Mouse (Mus musculus) liver, postnatal 0 days (tissue): ENCODE measurements around the gene Shc3. TPM values are rescaled to one million over a fixed set of nuclear protein-coding genes. Genes with fewer than 3 reads are reported as not detected.
A peak's percentile ranks its signal among the peaks of the same experiment; 100 is the strongest.

Experiments used
- ATAC-seq: fragments of 200-750 bp; cut with Nextera tagmentation; 2 replicates; pipeline ENCODE4 v1.8.0; 2017; ENCODE audit warnings: mild to moderate bottlenecking, moderate library complexity
- DNase-seq: peaks from one replicate; pipeline ENCODE4 v3.0.0-alpha.2; 2016
- H3K27ac ChIP-seq: fragments of 300-500 bp; sonication (generic); 2 replicates; pipeline ENCODE4 v1.5.1; 2014; ENCODE audit warnings: antibody characterized with exemption, moderate library complexity, mild to moderate bottlenecking, low read depth
- H3K27me3 ChIP-seq: fragments of 300-500 bp; sonication (generic); 2 replicates; pipeline ENCODE4 v1.6.1; 2014; ENCODE audit warnings: low read length, control low read depth, mixed read lengths; ENCODE audit not compliant: insufficient read depth
- H3K36me3 ChIP-seq: fragments of 300-500 bp; sonication (generic); replicated peaks from 2 replicates; pipeline ENCODE4 v1.6.1; 2014; ENCODE audit warnings: mild to moderate bottlenecking, control low read depth, low read length, moderate library complexity, mixed read lengths; ENCODE audit not compliant: insufficient read depth
- H3K4me1 ChIP-seq: fragments of 300-500 bp; sonication (generic); 2 replicates; pipeline ENCODE4 v1.6.1; 2014; ENCODE audit warnings: antibody characterized with exemption, mild to moderate bottlenecking, control low read depth; ENCODE audit not compliant: insufficient read depth
- H3K4me2 ChIP-seq: fragments of 300-500 bp; sonication (generic); 2 replicates; pipeline ENCODE4 v1.6.1; 2014; ENCODE audit warnings: low read depth, mild to moderate bottlenecking, low read length, moderate library complexity, mixed read lengths
- H3K4me3 ChIP-seq: fragments of 300-500 bp; sonication (generic); 2 replicates; pipeline ENCODE4 v1.5.1; 2014; ENCODE audit warnings: low read depth, low read length
- H3K9ac ChIP-seq: fragments of 300-500 bp; sonication (generic); replicated peaks from 2 replicates; pipeline ENCODE4 v1.6.1; 2014; ENCODE audit warnings: mild to moderate bottlenecking, moderate library complexity
- H3K9me3 ChIP-seq: fragments of 300-500 bp; sonication (generic); 2 replicates; pipeline ENCODE4 v1.6.1; 2016; ENCODE audit warnings: mild to moderate bottlenecking, control low read depth, low read length, mixed read lengths
- CTCF ChIP-seq: sonication (generic); IDR thresholded peaks from 2 replicates; pipeline ENCODE4 v1.5.1; 2016; ENCODE audit warnings: antibody characterized with exemption, low read depth
- EP300 ChIP-seq: IDR thresholded peaks from 2 replicates; pipeline ENCODE4 v1.6.1; 2016; ENCODE audit warnings: antibody characterized with exemption, low read depth, mild to moderate bottlenecking
- WGBS: fragments of 180-500 bp; shearing (Covaris S2); extraction: QIAGEN DNeasy Blood & Tissue Kit; methylation state at CpG from one replicate; pipeline ENCODE4 v1.1.7; 2014; ENCODE audit not compliant: insufficient replicate concordance; 5-methylcytosine and 5-hydroxymethylcytosine counted together
- polyA plus RNA-seq: library from polyadenylated mRNA; unstranded; fragments of >200 nt; fragmentation: Nextera tagmentation; extraction: Ambion mirVana; gene quantifications from 2 replicates; pipeline ENCODE4 v1.2.1, GENCODE M21; 2015

Gene Shc3
- polyA plus RNA-seq, 1 experiment from 2014 or later, result 0.07 TPM

- Histone ChIP-seq H3K4me2 (no peak overlapping the region), H3K9ac (no peak overlapping the region), H3K36me3 (no peaks in the 10 kb centered on the region), H3K4me3 (no peak overlapping the region), H3K27me3 (no peaks in the 10 kb centered on the region), H3K27ac (no peak overlapping the region), H3K4me1 (0 out of 2 replicates have a peak, but pooled peaks cover 2% of the 10 kb centered on the region), H3K9me3 (no peaks in the 10 kb centered on the region)
- DNase-seq (no peak), ATAC-seq (no peak)
- TF ChIP-seq EP300, result no peak
- no peak for TF ChIP-seq CTCF
- 64% methylated on average over 5 of the region's 5 CpGs for WGBS
Measured at GRCm38 (mm10) chr13:51611500-51611899, 42.3 kb upstream of the Shc3 start.

GRCm38 (mm10) chr13:51611060-51611459, 41.8 kb upstream of the Shc3 start:
- TF ChIP-seq CTCF, result no peak
- no peak for TF ChIP-seq EP300
- no peaks in the 10 kb centered on the region for H3K9me3 ChIP-seq
- WGBS, result 25% methylated on average over 9 of the region's 9 CpGs
- ATAC-seq, result no peak
- H3K9ac ChIP-seq, result no peak overlapping the region
- DNase-seq, result no peak
- H3K4me1 ChIP-seq, result 0 out of 2 replicates have a peak, but pooled peaks cover 2% of the 10 kb centered on the region
- no peak overlapping the region for H3K27ac ChIP-seq
- H3K4me2 ChIP-seq, result no peak overlapping the region
- H3K36me3 ChIP-seq, result no peaks in the 10 kb centered on the region
- H3K27me3 ChIP-seq, result no peaks in the 10 kb centered on the region
- no peak overlapping the region for H3K4me3 ChIP-seq

GRCm38 (mm10) chr13:51609231-51609630, 40.0 kb upstream of the Shc3 start:
- Histone ChIP-seq H3K27ac (no peak overlapping the region), H3K9ac (no peak overlapping the region), H3K9me3 (no peaks in the 10 kb centered on the region), H3K4me3 (no peak overlapping the region), H3K4me2 (no peak overlapping the region), H3K27me3 (no peaks in the 10 kb centered on the region), H3K36me3 (no peaks in the 10 kb centered on the region), H3K4me1 (0 out of 2 replicates have a peak, but pooled peaks cover 2% of the 10 kb centered on the region)
- 85% methylated on average over 7 of the region's 7 CpGs for WGBS
- DNase-seq, result no peak
- ATAC-seq, result no peak
- TF ChIP-seq CTCF (0 out of 2 replicates have a peak, but pooled peaks have one; percentile 8), EP300 (no peak)

- no peaks in the 10 kb centered on the region for H3K36me3 ChIP-seq
- no peak overlapping the region for H3K27ac ChIP-seq
- no peak overlapping the region for H3K4me2 ChIP-seq
- no peaks in the 10 kb centered on the region for H3K9me3 ChIP-seq
- no peaks in the 10 kb centered on the region for H3K4me1 ChIP-seq
- WGBS, result 41% methylated on average over 4 of the region's 4 CpGs
- DNase-seq (no peak), ATAC-seq (no peak)
- no peak overlapping the region for H3K9ac ChIP-seq
- no peaks in the 10 kb centered on the region for H3K27me3 ChIP-seq
- no peak overlapping the region for H3K4me3 ChIP-seq
- TF ChIP-seq EP300 (no peak), CTCF (no peak)
Measured at GRCm38 (mm10) chr13:51603894-51604244, 34.6 kb upstream of the Shc3 start.

GRCm38 (mm10) chr13:51603221-51603893, 34.1 kb upstream of the Shc3 start:
- ATAC-seq (no peak), DNase-seq (no peak)
- H3K9ac ChIP-seq, result no peak overlapping the region
- no peak for TF ChIP-seq CTCF
- no peak for TF ChIP-seq EP300
- no peak overlapping the region for H3K4me2 ChIP-seq
- no peaks in the 10 kb centered on the region for H3K36me3 ChIP-seq
- H3K9me3 ChIP-seq, result no peaks in the 10 kb centered on the region
- no peaks in the 10 kb centered on the region for H3K4me1 ChIP-seq
- no peaks in the 10 kb centered on the region for H3K27me3 ChIP-seq
- H3K27ac ChIP-seq, result no peak overlapping the region
- H3K4me3 ChIP-seq, result no peak overlapping the region
- 48% methylated on average over 16 of the region's 16 CpGs for WGBS

GRCm38 (mm10) chr13:51602764-51603163, 33.5 kb upstream of the Shc3 start:
- no peaks in the 10 kb centered on the region for H3K27me3 ChIP-seq
- no peak overlapping the region for H3K4me2 ChIP-seq
- H3K27ac ChIP-seq, result no peak overlapping the region
- no peaks in the 10 kb centered on the region for H3K4me1 ChIP-seq
- H3K4me3 ChIP-seq, result no peak overlapping the region
- no peak for ATAC-seq
- WGBS, result 70% methylated on average over 8 of the region's 8 CpGs
- no peaks in the 10 kb centered on the region for H3K9me3 ChIP-seq
- DNase-seq, result no peak
- no peaks in the 10 kb centered on the region for H3K36me3 ChIP-seq
- TF ChIP-seq CTCF (no peak), EP300 (no peak)
- no peak overlapping the region for H3K9ac ChIP-seq
